Mouse (Mus musculus) liver, embryonic 14.5 days (tissue): ENCODE measurements around the gene Bcl2l2. TPM values are rescaled to one million over a fixed set of nuclear protein-coding genes. Genes with fewer than 3 reads are reported as not detected.

Experiments
- ATAC-seq: fragments of 200-750 bp; cut with Nextera tagmentation; 2 replicates; pipeline ENCODE4 v1.8.0; 2017; ENCODE audit warnings: moderate number of reproducible peaks, mild to moderate bottlenecking, moderate library complexity; ENCODE audit not compliant: insufficient read depth
- DNase-seq, 3 experiments: peaks; one replicate each; pipeline ENCODE4 v3.0.0-alpha.2; 2012 to 2013; ENCODE audit warnings: low read depth in 3 of 3, low spot score in 3 of 3
- H3K27ac ChIP-seq: fragments of 300-500 bp; sonication (generic); 2 replicates; pipeline ENCODE4 v1.5.1; 2014; ENCODE audit warnings: moderate library complexity, mild to moderate bottlenecking, control low read depth, inconsistent platforms
- H3K27me3 ChIP-seq: fragments of 300-500 bp; sonication (generic); 2 replicates; pipeline ENCODE4 v1.6.1; 2014; ENCODE audit warnings: mild to moderate bottlenecking, low read length, moderate library complexity; ENCODE audit not compliant: control insufficient read depth, insufficient read depth
- H3K36me3 ChIP-seq: fragments of 300-500 bp; sonication (generic); replicated peaks from 2 replicates; pipeline ENCODE4 v1.6.1; 2014; ENCODE audit warnings: low read depth; ENCODE audit not compliant: control insufficient read depth, insufficient read depth
- H3K4me1 ChIP-seq, 2 experiments: fragments of 200-500 bp in 1 of 2; fragments of 300-500 bp in 1 of 2; sonication (generic) in 1 of 2; replicated peaks; 2 replicates each; pipeline ENCODE4 v1.6.1; 2012 to 2014; ENCODE audit warnings: antibody characterized with exemption in 1 of 2, inconsistent platforms in 1 of 2, low read length in 1 of 2; ENCODE audit not compliant: control insufficient read depth in 2 of 2, insufficient read depth in 2 of 2
- H3K4me2 ChIP-seq: fragments of 300-500 bp; sonication (generic); 2 replicates; pipeline ENCODE4 v1.6.1; 2014; ENCODE audit warnings: low read depth, mild to moderate bottlenecking, control low read depth, moderate library complexity
- H3K4me3 ChIP-seq, 2 experiments: fragments of 200-500 bp in 1 of 2; fragments of 300-500 bp in 1 of 2; sonication (generic) in 1 of 2; 2 replicates each; pipeline ENCODE4 v1.5.1; 2012 to 2014; ENCODE audit warnings: low read depth in 2 of 2, low read length in 2 of 2, mild to moderate bottlenecking in 2 of 2, control low read depth in 1 of 2, inconsistent platforms in 1 of 2, moderate library complexity in 1 of 2; ENCODE audit not compliant: insufficient read depth in 1 of 2
- H3K9ac ChIP-seq: fragments of 300-500 bp; sonication (generic); replicated peaks from 2 replicates; pipeline ENCODE4 v1.6.1; 2014; ENCODE audit warnings: mild to moderate bottlenecking, control low read depth, moderate library complexity
- H3K9me3 ChIP-seq: fragments of 300-500 bp; sonication (generic); 2 replicates; pipeline ENCODE4 v1.6.1; 2016; ENCODE audit warnings: low read length, mixed read lengths; ENCODE audit not compliant: control insufficient read depth
- CTCF ChIP-seq: IDR thresholded peaks from 2 replicates; pipeline ENCODE4 v1.5.1; 2016; ENCODE audit warnings: antibody characterized with exemption, low read depth, control low read depth
- EP300 ChIP-seq: IDR thresholded peaks from 2 replicates; pipeline ENCODE4 v1.6.1; 2016; ENCODE audit warnings: antibody characterized with exemption, low read depth
- WGBS: fragments of 180-500 bp; shearing (Covaris S2); extraction: QIAGEN DNeasy Blood & Tissue Kit; methylation state at CpG from one replicate; pipeline ENCODE4 v1.1.7; 2014; ENCODE audit not compliant: insufficient replicate concordance; 5-methylcytosine and 5-hydroxymethylcytosine counted together
- polyA plus RNA-seq, 2 experiments: library from polyadenylated mRNA; depleted of rRNA in 1 of 2; stranded (reverse) in 1 of 2; unstranded in 1 of 2; fragments of >200 nt; fragmentation: Nextera tagmentation in 1 of 2; extraction: Ambion mirVana in 1 of 2; gene quantifications; 2 replicates each; pipeline versions ENCODE4 v1.2.1 to v1.2.3; 2012 to 2014

The Bcl2l2 gene
- 3.8 and 4.9 TPM in 2 replicates for polyA plus RNA-seq (2012; rRNA removed)
- 0.47 and 0.51 TPM in 2 replicates for polyA plus RNA-seq (2014; fragmentation: Nextera tagmentation; extraction: Ambion mirVana)

GRCm38 (mm10) chr14:54883154-54884021 is at the start of gene Bcl2l2, which contains the start of gene Gm20521:
Gene Bcl2l2 (plus strand): TSS chr14:54883377.
Gene Gm20521 (plus strand): TSS chr14:54883441.
- Histone ChIP-seq H3K27ac (peak within 1 kb of the TSS; percentile 35), H3K4me1 (peaks cover 3 to 6% of the 10 kb centered on the region in 2 experiments; a peak in 3 of 4 replicates), H3K4me2 (peak within 1 kb of the TSS; percentile 81), H3K9ac (peak within 1 kb of the TSS; percentile 54), H3K36me3 (no peaks in the 10 kb centered on the region), H3K4me3 (peak within 1 kb of the TSS; percentile 60 to 64), H3K27me3 (no peaks in the 10 kb centered on the region), H3K9me3 (no peaks in the 10 kb centered on the region)
- 2% methylated on average over 27 of the region's 27 CpGs for WGBS
- peak; percentile 86 for ATAC-seq
- peak in 1 of 3 experiments; percentile 58 for DNase-seq
- TF ChIP-seq CTCF (no peak), EP300 (no peak)

GRCm38 (mm10) chr14:54843461-54843860 is 39.7 kb upstream of the Bcl2l2 start:
- no peaks in the 10 kb centered on the region for H3K36me3 ChIP-seq
- no peaks in the 10 kb centered on the region for H3K27me3 ChIP-seq
- ATAC-seq (no peak), DNase-seq (peak in 2 of 3 experiments; percentile 11 to 19)
- H3K9me3 ChIP-seq, result no peaks in the 10 kb centered on the region
- under 1% methylated on average over 4 of the region's 4 CpGs for whole genome bisulfite sequencing
- no peak overlapping the region for H3K4me2 ChIP-seq
- TF ChIP-seq CTCF (peak; percentile 36; the same call in 1 of the 2 replicates), EP300 (no peak)
- H3K9ac ChIP-seq, result no peak overlapping the region
- no peak overlapping the region for H3K27ac ChIP-seq
- no peaks in the 10 kb centered on the region for H3K4me1 ChIP-seq
- H3K4me3 ChIP-seq, result no peak overlapping the region

DNA sequence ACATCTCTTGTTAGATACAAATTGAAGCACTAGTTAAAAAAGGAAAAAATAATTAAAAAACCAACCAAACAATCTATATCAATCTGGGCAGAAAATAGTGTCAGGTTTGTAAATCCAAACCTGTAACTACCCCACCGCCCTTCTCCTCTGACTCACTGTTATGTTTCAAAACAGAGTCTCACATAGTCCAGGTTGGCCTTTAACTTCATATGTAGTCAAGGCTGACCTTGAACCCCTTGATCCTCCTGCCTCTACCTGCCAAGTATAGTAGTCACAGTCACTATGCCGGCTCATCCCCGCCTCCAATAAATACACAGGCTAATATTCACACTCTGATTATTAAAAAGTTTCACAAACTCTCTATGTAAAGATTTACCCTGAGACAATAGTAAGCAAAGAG is 27.5 kb upstream of the Bcl2l2 start:
- no peaks in the 10 kb centered on the region for H3K36me3 ChIP-seq
- H3K4me2 ChIP-seq, result no peak overlapping the region
- TF ChIP-seq EP300 (no peak), CTCF (no peak)
- H3K4me1 ChIP-seq, result no peaks in the 10 kb centered on the region
- ATAC-seq (no peak), DNase-seq (no peak)
- no peaks in the 10 kb centered on the region for H3K9me3 ChIP-seq
- H3K9ac ChIP-seq, result no peak overlapping the region
- H3K27me3 ChIP-seq, result no peaks in the 10 kb centered on the region
- WGBS, result 73% methylated on average over 3 of the region's 3 CpGs
- H3K27ac ChIP-seq, result no peak overlapping the region
- H3K4me3 ChIP-seq, result no peak overlapping the region

GRCm38 (mm10) chr14:54856703-54857102 is 26.5 kb upstream of the Bcl2l2 start:
- no peaks in the 10 kb centered on the region for H3K27me3 ChIP-seq
- TF ChIP-seq EP300 (no peak), CTCF (no peak)
- ATAC-seq, result no peak
- no peak overlapping the region for H3K27ac ChIP-seq
- H3K4me1 ChIP-seq, result no peaks in the 10 kb centered on the region
- no peak overlapping the region for H3K4me2 ChIP-seq
- WGBS, result 31% methylated on average over 7 of the region's 7 CpGs
- H3K4me3 ChIP-seq, result no peak overlapping the region
- no peaks in the 10 kb centered on the region for H3K36me3 ChIP-seq
- H3K9me3 ChIP-seq, result no peaks in the 10 kb centered on the region
- no peak overlapping the region for H3K9ac ChIP-seq
- DNase-seq, result no peak

DNA sequence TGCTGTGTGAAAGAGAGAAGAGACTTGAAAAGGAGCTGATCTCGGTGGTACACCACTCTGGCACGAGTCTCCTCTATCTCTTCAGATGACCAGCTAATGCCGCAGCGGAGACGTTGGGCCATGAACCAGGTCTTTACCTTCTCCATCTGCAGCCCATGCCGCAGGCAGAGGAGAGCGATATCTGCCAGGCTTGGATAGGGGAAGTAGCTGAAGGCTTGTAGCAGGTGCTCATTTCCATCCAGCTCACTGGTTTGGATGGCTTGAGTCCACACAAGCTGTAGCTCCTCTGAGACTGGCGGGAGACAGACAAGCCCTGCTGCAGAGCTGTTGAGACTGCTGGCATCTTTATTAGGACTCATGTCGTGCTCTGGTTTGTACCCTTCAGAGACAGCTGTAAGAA is 25.3 kb upstream of the Bcl2l2 start:
- WGBS, result 77% methylated on average over 9 of the region's 9 CpGs
- Histone ChIP-seq H3K9me3 (no peaks in the 10 kb centered on the region), H3K4me3 (no peak overlapping the region), H3K36me3 (no peaks in the 10 kb centered on the region), H3K9ac (no peak overlapping the region), H3K4me1 (no peaks in the 10 kb centered on the region), H3K27ac (no peak overlapping the region), H3K4me2 (no peak overlapping the region), H3K27me3 (no peaks in the 10 kb centered on the region)
- ATAC-seq (no peak), DNase-seq (no peak)
- TF ChIP-seq EP300, result no peak
- TF ChIP-seq CTCF, result no peak
